Mouse (Mus musculus) heart, embryonic 12.5 days (tissue): ENCODE measurements at regions not wholly inside any gene's neighbourhood (a gene's known extent, or its start where the extent isn't known, plus 50 kb on each side); places are given as distances from the start of the nearest gene placed in this dataset.
A peak's percentile ranks its signal among the peaks of the same experiment; 100 is the strongest.

ENCODE experiments used
- ATAC-seq: fragments of 200-750 bp; cut with Nextera tagmentation; 2 replicates; pipeline ENCODE4 v1.8.0; 2017; ENCODE audit warnings: moderate TSS enrichment, moderate library complexity; ENCODE audit not compliant: insufficient number of reproducible peaks, low FRiP score
- H3K27ac ChIP-seq: fragments of 300-500 bp; sonication (generic); 2 replicates; pipeline ENCODE4 v1.5.1; 2016; ENCODE audit warnings: mild to moderate bottlenecking, moderate library complexity; ENCODE audit not compliant: poor library complexity, severe bottlenecking
- H3K27me3 ChIP-seq: fragments of 300-500 bp; sonication (generic); replicated peaks from 2 replicates; pipeline ENCODE4 v1.6.1; 2016; ENCODE audit warnings: mild to moderate bottlenecking, moderate library complexity
- H3K36me3 ChIP-seq: fragments of 300-500 bp; sonication (generic); 2 replicates; pipeline ENCODE4 v1.6.1; 2016; ENCODE audit warnings: mild to moderate bottlenecking, moderate library complexity
- H3K4me1 ChIP-seq: fragments of 300-500 bp; sonication (generic); replicated peaks from 2 replicates; pipeline ENCODE4 v1.6.1; 2016; ENCODE audit warnings: mild to moderate bottlenecking
- H3K4me2 ChIP-seq: fragments of 300-500 bp; sonication (generic); 2 replicates; pipeline ENCODE4 v1.6.1; 2016; ENCODE audit warnings: mild to moderate bottlenecking, moderate library complexity
- H3K4me3 ChIP-seq: fragments of 300-500 bp; sonication (generic); 2 replicates; pipeline ENCODE4 v1.5.1; 2016; ENCODE audit warnings: mild to moderate bottlenecking
- H3K9ac ChIP-seq: fragments of 300-500 bp; sonication (generic); 2 replicates; pipeline ENCODE4 v1.6.1; 2016; ENCODE audit warnings: mild to moderate bottlenecking, moderate library complexity
- H3K9me3 ChIP-seq: fragments of 300-500 bp; sonication (generic); replicated peaks from 2 replicates; pipeline ENCODE4 v1.6.1; 2016; ENCODE audit warnings: mild to moderate bottlenecking, moderate library complexity
- WGBS: fragments of 180-500 bp; shearing (Covaris S2); methylation state at CpG from one replicate; pipeline ENCODE4 v1.1.7; 2016; 5-methylcytosine and 5-hydroxymethylcytosine counted together

GRCm38 (mm10) chr3:130951381-130951780 is 158.9 kb upstream of the Lef1 start:
- no peak for ATAC-seq
- Histone ChIP-seq H3K4me3 (no peak overlapping the region), H3K9ac (no peak overlapping the region), H3K4me1 (0 out of 2 replicates have a peak, but pooled peaks cover 6% of the 10 kb centered on the region), H3K9me3 (peaks cover 7% of the 10 kb centered on the region; the same call in 1 of the 2 replicates), H3K27me3 (no peaks in the 10 kb centered on the region), H3K27ac (no peak overlapping the region), H3K36me3 (no peaks in the 10 kb centered on the region), H3K4me2 (no peak overlapping the region)
- 55% methylated on average over 2 of the region's 2 CpGs for WGBS

DNA sequence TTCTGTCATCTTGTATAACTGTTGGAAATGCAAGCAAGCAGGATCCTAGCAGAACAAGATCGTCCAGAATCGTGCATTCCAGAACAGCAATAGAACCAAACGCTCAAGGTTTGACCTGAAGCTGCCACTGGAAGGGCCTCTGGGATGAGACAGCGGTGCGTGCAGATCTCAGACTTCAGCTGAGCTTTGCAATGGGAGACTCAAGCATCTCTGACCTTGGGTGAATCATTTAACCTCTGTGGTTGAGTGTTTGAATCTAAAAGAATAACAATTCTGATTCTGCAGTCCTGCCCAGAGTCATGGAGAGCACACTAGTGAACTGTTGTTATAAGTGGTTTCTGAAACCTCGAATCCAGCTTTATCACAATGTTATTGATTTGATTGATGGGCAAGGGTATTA is 159.4 kb upstream of the Lef1 start:
- Histone ChIP-seq H3K27ac (no peak overlapping the region), H3K4me2 (no peak overlapping the region), H3K36me3 (no peaks in the 10 kb centered on the region), H3K9ac (no peak overlapping the region), H3K4me3 (no peak overlapping the region), H3K9me3 (peaks cover 7% of the 10 kb centered on the region; the same call in 1 of the 2 replicates), H3K4me1 (0 out of 2 replicates have a peak, but pooled peaks cover 6% of the 10 kb centered on the region), H3K27me3 (no peaks in the 10 kb centered on the region)
- 64% methylated on average over 6 of the region's 6 CpGs for WGBS
- no peak for ATAC-seq

- 75% methylated on average over 5 of the region's 5 CpGs for WGBS
- no peak for ATAC-seq
- Histone ChIP-seq H3K9me3 (no peaks in the 10 kb centered on the region), H3K4me2 (no peak overlapping the region), H3K27me3 (no peaks in the 10 kb centered on the region), H3K4me1 (peaks cover 14% of the 10 kb centered on the region; the same call in 1 of the 2 replicates), H3K4me3 (no peak overlapping the region), H3K36me3 (no peaks in the 10 kb centered on the region), H3K9ac (no peak overlapping the region), H3K27ac (no peak overlapping the region)
Observed at GRCm38 (mm10) chr3:130947880-130948279, 162.4 kb upstream of the Lef1 start.

GRCm38 (mm10) chr3:130947277-130947606 is 163.0 kb upstream of the Lef1 start:
- Histone ChIP-seq H3K4me2 (no peak overlapping the region), H3K4me1 (peaks cover 14% of the 10 kb centered on the region; the same call in 1 of the 2 replicates), H3K9me3 (no peaks in the 10 kb centered on the region), H3K36me3 (no peaks in the 10 kb centered on the region), H3K27ac (no peak overlapping the region), H3K27me3 (no peaks in the 10 kb centered on the region), H3K9ac (no peak overlapping the region), H3K4me3 (no peak overlapping the region)
- no peak for ATAC-seq
- 86% methylated on average over 4 of the region's 4 CpGs for WGBS

DNA sequence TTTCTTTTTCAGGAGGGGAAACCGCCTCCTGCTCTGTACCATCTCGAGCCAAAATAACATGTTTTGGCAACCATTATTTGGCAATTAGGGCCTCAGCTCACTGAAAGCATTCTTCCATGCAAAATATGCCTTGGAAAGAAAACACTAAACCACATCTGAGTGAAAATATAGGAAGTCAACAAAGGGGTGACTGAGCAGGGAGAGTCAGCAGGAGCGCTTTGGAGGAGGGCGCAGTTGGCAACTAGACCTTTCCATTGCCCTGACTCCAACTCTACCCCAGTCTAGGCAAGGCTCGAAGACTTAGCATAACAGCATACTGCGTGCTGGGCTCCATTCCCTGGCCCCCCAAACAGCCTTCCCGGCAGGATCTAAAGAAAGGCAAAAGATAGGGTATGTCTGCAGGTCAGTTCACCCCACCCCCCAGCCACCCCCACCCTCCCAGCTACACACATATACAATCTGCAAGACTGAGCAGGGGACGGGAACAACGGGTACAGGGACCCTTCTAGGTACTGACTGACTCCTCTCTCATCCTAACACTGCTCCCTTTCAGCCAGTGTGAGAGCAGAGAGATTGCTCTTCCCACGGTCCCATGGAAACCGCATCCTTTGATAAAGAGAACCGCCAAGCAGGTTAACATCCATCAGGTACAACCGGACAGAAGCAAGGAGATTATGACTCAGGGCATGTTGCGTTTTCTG is 163.5 kb upstream of the Lef1 start:
- no peaks in the 10 kb centered on the region for H3K27me3 ChIP-seq
- H3K4me2 ChIP-seq, result peak overlapping the region; percentile 75
- H3K4me3 ChIP-seq, result peak overlapping the region; percentile 47; the same call in 1 of the 2 replicates
- H3K4me1 ChIP-seq, result peaks cover 14% of the 10 kb centered on the region; the same call in 1 of the 2 replicates
- ATAC-seq, result no peak
- no peaks in the 10 kb centered on the region for H3K9me3 ChIP-seq
- peak overlapping the region; percentile 79; the same call in 1 of the 2 replicates for H3K27ac ChIP-seq
- 71% methylated on average over 14 of the region's 14 CpGs for WGBS
- no peak overlapping the region for H3K9ac ChIP-seq
- no peaks in the 10 kb centered on the region for H3K36me3 ChIP-seq

DNA sequence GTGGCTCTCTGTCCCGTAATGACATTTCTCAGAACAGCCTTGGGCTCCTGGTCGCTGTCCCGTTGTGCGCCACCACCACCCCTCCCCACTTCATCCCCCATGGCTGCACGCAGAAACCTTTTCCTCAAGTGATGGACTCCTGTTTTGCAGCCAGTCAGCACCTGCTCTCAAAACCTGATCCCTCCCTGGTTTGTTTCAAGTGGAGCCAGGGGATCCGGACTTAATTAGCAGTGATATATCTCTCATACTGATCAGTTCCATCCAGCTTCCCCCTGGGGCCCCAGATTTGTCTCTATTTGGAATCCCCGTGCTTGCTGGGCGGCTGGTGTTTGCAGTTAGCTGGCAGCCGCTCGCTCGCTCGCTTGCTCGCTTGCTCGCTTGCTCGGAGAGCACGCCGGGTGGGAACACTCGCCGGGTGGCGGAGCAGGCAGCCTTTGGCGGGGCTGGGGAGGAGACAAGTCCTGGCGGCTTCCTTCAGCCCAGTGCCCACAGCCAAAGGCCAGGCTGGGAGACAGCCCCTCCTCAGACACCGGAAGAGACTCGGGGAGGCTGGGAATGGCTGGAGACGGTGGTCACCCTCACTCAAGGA is 164.3 kb upstream of the Lef1 start:
- H3K27me3 ChIP-seq, result no peaks in the 10 kb centered on the region
- peak overlapping the region; percentile 79 for H3K27ac ChIP-seq
- peak overlapping the region; percentile 62 for H3K9ac ChIP-seq
- peak overlapping the region; percentile 75 for H3K4me2 ChIP-seq
- under 1% methylated on average over 25 of the region's 25 CpGs for WGBS
- ATAC-seq, result peak; percentile 73
- peaks cover 12% of the 10 kb centered on the region; the same call in 1 of the 2 replicates for H3K4me1 ChIP-seq
- H3K36me3 ChIP-seq, result no peaks in the 10 kb centered on the region
- H3K4me3 ChIP-seq, result peak overlapping the region; percentile 47
- H3K9me3 ChIP-seq, result no peaks in the 10 kb centered on the region

- Histone ChIP-seq H3K9me3 (no peaks in the 10 kb centered on the region), H3K4me2 (peak overlapping the region; percentile 75), H3K4me1 (peaks cover 8% of the 10 kb centered on the region; the same call in 1 of the 2 replicates), H3K4me3 (peak overlapping the region; percentile 47), H3K27me3 (no peaks in the 10 kb centered on the region), H3K27ac (0 out of 2 replicates have a peak overlapping the region, but pooled peaks have one; percentile 79), H3K9ac (peak overlapping the region; percentile 62; the same call in 1 of the 2 replicates), H3K36me3 (no peaks in the 10 kb centered on the region)
- WGBS, result 19% methylated on average over 7 of the region's 7 CpGs
- no peak for ATAC-seq
Observed at GRCm38 (mm10) chr3:130945396-130945795, 164.9 kb upstream of the Lef1 start.

- Histone ChIP-seq H3K9ac (no peak overlapping the region), H3K9me3 (no peaks in the 10 kb centered on the region), H3K36me3 (no peaks in the 10 kb centered on the region), H3K4me1 (peaks cover 8% of the 10 kb centered on the region; the same call in 1 of the 2 replicates), H3K27me3 (no peaks in the 10 kb centered on the region), H3K4me3 (no peak overlapping the region), H3K27ac (no peak overlapping the region), H3K4me2 (no peak overlapping the region)
- ATAC-seq, result no peak
- WGBS, result 93% methylated on average over 6 of the region's 6 CpGs
Observed at GRCm38 (mm10) chr3:130944241-130944640, 166.0 kb upstream of the Lef1 start.

GRCm38 (mm10) chr3:130942947-130943630 is 167.2 kb upstream of the Lef1 start:
- Histone ChIP-seq H3K9me3 (no peaks in the 10 kb centered on the region), H3K27ac (no peak overlapping the region)

DNA sequence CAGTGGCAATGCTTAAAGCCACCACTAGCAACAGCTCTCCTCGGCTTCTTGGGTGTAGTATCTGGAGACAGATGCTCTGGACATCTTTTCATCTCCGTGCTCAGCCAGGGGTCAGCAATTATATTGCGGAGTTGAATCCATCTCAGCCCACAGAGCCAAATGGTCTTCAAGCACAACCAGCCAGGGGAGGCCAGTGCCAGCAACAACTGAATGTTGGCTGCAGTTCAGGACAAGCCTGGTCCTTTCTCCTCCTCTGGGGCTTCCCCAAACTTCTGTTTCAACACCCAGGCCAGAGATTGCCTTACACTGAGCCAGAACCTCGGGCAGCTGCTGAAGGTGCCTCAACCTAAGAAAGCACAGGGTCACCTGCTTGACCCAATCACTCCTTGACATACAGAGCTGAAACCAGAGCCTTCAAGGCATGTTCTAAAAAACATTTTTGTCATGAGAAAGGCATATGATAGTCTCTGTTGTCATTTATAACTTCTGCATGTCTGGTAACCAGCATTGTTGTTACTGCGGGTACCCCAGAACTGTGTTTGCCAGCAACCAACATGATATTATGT is 169.9 kb upstream of the Lef1 start:
- Histone ChIP-seq H3K9me3 (no peaks in the 10 kb centered on the region), H3K27me3 (no peaks in the 10 kb centered on the region), H3K27ac (no peak overlapping the region), H3K4me2 (no peak overlapping the region), H3K9ac (no peak overlapping the region), H3K4me1 (peaks cover 19% of the 10 kb centered on the region), H3K36me3 (no peaks in the 10 kb centered on the region), H3K4me3 (no peak overlapping the region)
- 76% methylated on average over 5 of the region's 5 CpGs for WGBS
- ATAC-seq, result no peak

More at GRCm38 (mm10) chr3:130942947-130943630, 167.2 kb upstream of the Lef1 start:
- 73% methylated on average over 8 of the region's 8 CpGs for WGBS
- Histone ChIP-seq H3K27me3 (no peaks in the 10 kb centered on the region), H3K4me2 (no peak overlapping the region), H3K4me1 (peaks cover 8% of the 10 kb centered on the region; the same call in 1 of the 2 replicates), H3K4me3 (no peak overlapping the region), H3K36me3 (no peaks in the 10 kb centered on the region), H3K9ac (no peak overlapping the region)
- no peak for ATAC-seq

GRCm38 (mm10) chr3:130936980-130937379 is 173.3 kb upstream of the Lef1 start:
- Histone ChIP-seq H3K4me1 (peaks cover 20% of the 10 kb centered on the region), H3K27me3 (no peaks in the 10 kb centered on the region), H3K4me3 (no peak overlapping the region), H3K4me2 (no peak overlapping the region), H3K9ac (no peak overlapping the region), H3K9me3 (no peaks in the 10 kb centered on the region), H3K27ac (no peak overlapping the region), H3K36me3 (no peaks in the 10 kb centered on the region)
- 79% methylated on average over 5 of the region's 5 CpGs for WGBS
- no peak for ATAC-seq
